In the genomic region with DNA sequence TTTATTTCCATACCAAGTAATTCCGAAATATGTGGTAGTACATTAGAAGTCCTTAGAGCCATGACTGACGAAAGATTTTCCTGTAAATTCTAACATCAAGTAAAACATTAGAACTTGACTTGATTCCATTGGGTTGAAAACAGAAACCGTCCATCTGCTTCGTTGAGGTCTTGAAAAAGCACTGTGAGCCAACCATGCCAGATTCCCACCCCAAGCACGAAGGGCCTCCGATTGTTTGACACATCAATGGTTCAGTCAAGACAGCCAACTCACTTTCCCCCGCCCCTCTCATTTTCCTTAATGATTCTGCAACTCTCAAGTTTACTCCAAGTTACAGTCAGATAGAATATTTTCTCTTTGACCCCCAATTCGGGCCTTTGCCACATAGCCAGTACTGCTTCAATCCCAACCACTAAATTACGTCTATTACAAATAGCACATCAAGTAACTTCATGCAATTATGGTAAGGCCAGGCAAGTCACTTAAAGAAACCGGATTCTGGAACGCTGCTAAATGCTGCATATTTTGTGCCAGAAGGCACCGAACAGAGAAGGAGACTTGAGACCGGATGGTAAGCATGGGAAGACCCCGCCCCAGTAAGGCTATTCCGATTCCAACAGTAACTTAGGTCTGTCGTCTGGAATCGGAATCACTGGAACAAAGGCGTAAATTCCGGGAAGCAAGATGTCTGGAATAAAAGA, we compare ENCODE assay signal across 7 mouse cellular contexts. TPM values are rescaled to one million over a fixed set of nuclear protein-coding genes. Genes with fewer than 3 reads are reported as not detected.
A peak's percentile ranks its signal among the peaks of the same experiment; 100 is the strongest.
DNase-seq lines count a peak whose midpoint lies in the region; ATAC-seq and TF ChIP-seq lines count a peak whose summit lies in the region.

No protein-coding gene starts in this region.

- H3K4me2 ChIP-seq in heart, embryonic 12.5 days = peak overlapping the region; percentile 83
- H3K4me2 ChIP-seq in limb, embryonic 11.5 days (ENCODE audit: low read depth, severe bottlenecking) = peak overlapping the region; percentile 74
- H3K4me2 ChIP-seq in midbrain, embryonic 14.5 days (ENCODE audit: low read length) = peak overlapping the region; percentile 74

- peak overlapping the region; percentile 99 for H3K27ac ChIP-seq in spleen, adult 2 months (ENCODE audit: insufficient read depth, low read length)
- peak overlapping the region; percentile 98 for H3K27ac ChIP-seq in heart, embryonic 12.5 days (ENCODE audit: poor library complexity, severe bottlenecking)
- peak overlapping the region; percentile 89 for H3K27ac ChIP-seq in limb, embryonic 11.5 days (replicated peaks; ENCODE audit: low read depth, low read length)
- H3K27ac ChIP-seq in midbrain, embryonic 14.5 days (replicated peaks; ENCODE audit: low read depth, low read length) = peak overlapping the region; percentile 96

- no peak for DNase-seq in spleen, adult 2 months (ENCODE audit: low read depth in 1 of 2, low spot score in 2 of 2)
- no peak for DNase-seq in spleen, postnatal 14 days (ENCODE audit: low spot score in 2 of 2)
- DNase-seq in cerebellum, adult 9-10 months = peak; percentile 62
- peak; percentile 25 for DNase-seq in limb, embryonic 11.5 days (ENCODE audit: low spot score)
- peak; percentile 57 for DNase-seq in midbrain, embryonic 14.5 days
- DNase-seq in yolk sac, embryonic 10.5 days (ENCODE audit: low spot score) = peak; percentile 24

- no peak for TF ChIP-seq CTCF in spleen, adult 2 months (IDR thresholded peaks at IDR 0.05; ENCODE audit: extremely low read depth, insufficient read depth, insufficient read length, insufficient replicate concordance)

- no peak for TF ChIP-seq POLR2A in spleen, adult 2 months (IDR thresholded peaks at IDR 0.05; ENCODE audit: low read depth, low read length)

- peaks cover 7% of the 10 kb centered on the region for H3K4me1 ChIP-seq in spleen, adult 2 months (ENCODE audit: control insufficient read depth, insufficient read depth, insufficient read length)
- peaks cover 14% of the 10 kb centered on the region for H3K4me1 ChIP-seq in heart, embryonic 12.5 days (replicated peaks)
- peaks cover 4% of the 10 kb centered on the region; the same call in 1 of the 2 replicates for H3K4me1 ChIP-seq in limb, embryonic 11.5 days (ENCODE audit: control insufficient read depth, insufficient read depth, low read length)
- H3K4me1 ChIP-seq in midbrain, embryonic 14.5 days (ENCODE audit: control insufficient read depth, insufficient read depth, low read length) = peaks cover 14% of the 10 kb centered on the region

- WGBS in spleen, adult 2 months = under 1% methylated on average over 19 of the region's 19 CpGs
- 3% methylated on average over 19 of the region's 19 CpGs for WGBS in heart, embryonic 12.5 days
- WGBS in limb, embryonic 11.5 days = 3% methylated on average over 19 of the region's 19 CpGs
- WGBS in midbrain, embryonic 14.5 days = 4% methylated on average over 19 of the region's 19 CpGs

- H3K9me3 ChIP-seq in heart, embryonic 12.5 days (replicated peaks) = no peaks in the 10 kb centered on the region
- no peaks in the 10 kb centered on the region; the same call in 1 of the 2 replicates for H3K9me3 ChIP-seq in limb, embryonic 11.5 days (ENCODE audit: control insufficient read depth, low read length)
- H3K9me3 ChIP-seq in midbrain, embryonic 14.5 days (ENCODE audit: control insufficient read depth, low read length) = no peaks in the 10 kb centered on the region; the same call in 1 of the 2 replicates

- no peaks in the 10 kb centered on the region for H3K27me3 ChIP-seq in spleen, adult 2 months (ENCODE audit: control insufficient read depth, insufficient read depth, low read length)
- H3K27me3 ChIP-seq in heart, embryonic 12.5 days (replicated peaks) = no peaks in the 10 kb centered on the region
- no peaks in the 10 kb centered on the region for H3K27me3 ChIP-seq in limb, embryonic 11.5 days (ENCODE audit: control insufficient read depth, insufficient read depth, low read length)
- H3K27me3 ChIP-seq in midbrain, embryonic 14.5 days (ENCODE audit: control insufficient read depth, insufficient read depth, low read length) = no peaks in the 10 kb centered on the region

- peak overlapping the region; percentile 92 for H3K4me3 ChIP-seq in spleen, adult 2 months (ENCODE audit: extremely low read depth, insufficient read depth, insufficient read length)
- H3K4me3 ChIP-seq in heart, embryonic 12.5 days = peak overlapping the region; percentile 92
- peak overlapping the region; percentile 95 for H3K4me3 ChIP-seq in limb, embryonic 11.5 days (ENCODE audit: low read depth, low read length)
- peak overlapping the region; percentile 94 for H3K4me3 ChIP-seq in midbrain, embryonic 14.5 days (replicated peaks; ENCODE audit: low read depth, low read length)

- no peak for ATAC-seq in heart, embryonic 12.5 days (ENCODE audit: insufficient number of reproducible peaks, low FRiP score)
- ATAC-seq in limb, embryonic 11.5 days (ENCODE audit: insufficient number of reproducible peaks, low FRiP score, low TSS enrichment, low read depth) = no peak
- no peak for ATAC-seq in midbrain, embryonic 14.5 days (ENCODE audit: low FRiP score, low TSS enrichment)

- H3K9ac ChIP-seq in heart, embryonic 12.5 days = peak overlapping the region; percentile 93
- peak overlapping the region; percentile 81 for H3K9ac ChIP-seq in limb, embryonic 11.5 days (ENCODE audit: low read length)
- peak overlapping the region; percentile 90 for H3K9ac ChIP-seq in midbrain, embryonic 14.5 days (replicated peaks; ENCODE audit: low read length)

- no peaks in the 10 kb centered on the region for H3K36me3 ChIP-seq in spleen, adult 2 months (ENCODE audit: control insufficient read depth, insufficient read depth, low read length)
- no peaks in the 10 kb centered on the region for H3K36me3 ChIP-seq in heart, embryonic 12.5 days
- no peaks in the 10 kb centered on the region; the same call in 1 of the 2 replicates for H3K36me3 ChIP-seq in limb, embryonic 11.5 days (ENCODE audit: control insufficient read depth, insufficient read depth, low read length)
- no peaks in the 10 kb centered on the region for H3K36me3 ChIP-seq in midbrain, embryonic 14.5 days (ENCODE audit: control insufficient read depth, insufficient read depth, low read length)

RNA-seq across cellular contexts. Expression of a gene that starts 1.1 kb away (rescaled TPM):
- polyA plus RNA-seq in spleen, adult 2 months (2012; rRNA removed) = 18.2 and 22.3 TPM in 2 replicates
- polyA plus RNA-seq in heart, embryonic 12.5 days (2016; fragmentation: Nextera tagmentation; extraction: Ambion mirVana) = 94.8 and 96.3 TPM in 2 replicates
- 83.3 and 87.3 TPM in 2 replicates for polyA plus RNA-seq in limb, embryonic 11.5 days (2014; fragmentation: Nextera tagmentation; extraction: Ambion mirVana)
- polyA plus RNA-seq in midbrain, embryonic 14.5 days (2014; fragmentation: Nextera tagmentation; extraction: Ambion mirVana) = 145 and 176 TPM in 2 replicates

RNA-seq across cellular contexts. Expression of a gene that starts 56.2 kb away (rescaled TPM):
- polyA plus RNA-seq in spleen, adult 2 months (2012; rRNA removed) = 3.4 and 3.5 TPM in 2 replicates
- polyA plus RNA-seq in heart, embryonic 12.5 days (2016; fragmentation: Nextera tagmentation; extraction: Ambion mirVana) = 8.6 and 10.7 TPM in 2 replicates
- polyA plus RNA-seq in limb, embryonic 11.5 days (2014; fragmentation: Nextera tagmentation; extraction: Ambion mirVana) = 16.5 and 17.9 TPM in 2 replicates
- 72.0 and 78.2 TPM in 2 replicates for polyA plus RNA-seq in midbrain, embryonic 14.5 days (2014; fragmentation: Nextera tagmentation; extraction: Ambion mirVana)

Comparison
In these comparisons a context has a peak if more than half of its experiments do, and no peak if none do; other contexts are left out.
1. DNase-seq: peak in cerebellum, adult 9-10 months (single experiment), limb, embryonic 11.5 days (single experiment), midbrain, embryonic 14.5 days (single experiment) and yolk sac, embryonic 10.5 days (single experiment); none in spleen, adult 2 months (0 of 2) and spleen, postnatal 14 days (0 of 2).
2. Peak in every context shown above with its lines, with median percentiles within 50 percentile points of each other: H3K27ac ChIP-seq, H3K4me3 ChIP-seq, H3K4me2 ChIP-seq and H3K9ac ChIP-seq.